Mouse (Mus musculus): ENCODE results near the gene Tob2. TPM values are rescaled to one million over a fixed set of nuclear protein-coding genes. Genes with fewer than 3 reads are reported as not detected.

The Tob2 gene
- polyA plus RNA-seq, 1 experiment: 31.6 TPM

GRCm38 (mm10) chr15:81831136-81831825, 27.3 kb downstream of the Tob2 start:
- peak overlapping the region; percentile 37; the same call in 1 of the 2 replicates for H3K27ac ChIP-seq (ENCODE audit: insufficient read depth, low read depth, low read length)
- 12% methylated on average over 24 of the region's 24 CpGs for WGBS
- TF ChIP-seq CTCF (conservative IDR thresholded peaks at IDR 0.05; ENCODE audit: insufficient read depth, insufficient read length, low read depth, low read length) (peak; percentile 95), POLR2A (IDR thresholded peaks at IDR 0.05; ENCODE audit: low read depth, low read length) (no peak)

GRCm38 (mm10) chr15:81830530-81830929, 28.1 kb downstream of the Tob2 start:
- TF ChIP-seq POLR2A (IDR thresholded peaks at IDR 0.05; ENCODE audit: low read depth, low read length) (no peak), CTCF (conservative IDR thresholded peaks at IDR 0.05; ENCODE audit: insufficient read depth, insufficient read length, low read depth, low read length) (no peak)
- peak overlapping the region; percentile 9; the same call in 1 of the 2 replicates for H3K27ac ChIP-seq (ENCODE audit: insufficient read depth, low read depth, low read length)

More at GRCm38 (mm10) chr15:81831136-81831825, 27.3 kb downstream of the Tob2 start:
- Histone ChIP-seq H3K4me3 (ENCODE audit: insufficient read depth, low read depth, low read length) (no peak overlapping the region), H3K36me3 (ENCODE audit: control insufficient read depth, insufficient read depth, low read length) (no peaks in the 10 kb centered on the region; the same call in 1 of the 2 replicates), H3K4me1 (ENCODE audit: control insufficient read depth, insufficient read depth, low read length) (peaks cover 27% of the 10 kb centered on the region), H3K27me3 (replicated peaks; ENCODE audit: control insufficient read depth, insufficient read depth, low read length) (no peaks in the 10 kb centered on the region)
- DNase-seq: peak; percentile 96

GRCm38 (mm10) chr15:81829208-81829580, 29.4 kb downstream of the Tob2 start:
- DNase-seq: no peak
- Histone ChIP-seq H3K4me1 (ENCODE audit: control insufficient read depth, insufficient read depth, low read length) (peaks cover 9% of the 10 kb centered on the region), H3K27ac (ENCODE audit: insufficient read depth, low read depth, low read length) (peak overlapping the region; percentile 14; the same call in 1 of the 2 replicates), H3K36me3 (ENCODE audit: control insufficient read depth, insufficient read depth, low read length) (peaks cover 6% of the 10 kb centered on the region), H3K4me3 (ENCODE audit: insufficient read depth, low read depth, low read length) (no peak overlapping the region), H3K27me3 (replicated peaks; ENCODE audit: control insufficient read depth, insufficient read depth, low read length) (no peaks in the 10 kb centered on the region)
- 45% methylated on average over 2 of the region's 2 CpGs for WGBS
- TF ChIP-seq POLR2A (IDR thresholded peaks at IDR 0.05; ENCODE audit: low read depth, low read length) (no peak), CTCF (conservative IDR thresholded peaks at IDR 0.05; ENCODE audit: insufficient read depth, insufficient read length, low read depth, low read length) (no peak)

More at GRCm38 (mm10) chr15:81830530-81830929, 28.1 kb downstream of the Tob2 start:
- Histone ChIP-seq H3K4me1 (ENCODE audit: control insufficient read depth, insufficient read depth, low read length) (peaks cover 23% of the 10 kb centered on the region), H3K4me3 (ENCODE audit: insufficient read depth, low read depth, low read length) (no peak overlapping the region), H3K27me3 (replicated peaks; ENCODE audit: control insufficient read depth, insufficient read depth, low read length) (no peaks in the 10 kb centered on the region), H3K36me3 (ENCODE audit: control insufficient read depth, insufficient read depth, low read length) (peaks cover 5% of the 10 kb centered on the region)
- WGBS: 78% methylated on average over 4 of the region's 4 CpGs
- DNase-seq: no peak

- TF ChIP-seq CTCF (conservative IDR thresholded peaks at IDR 0.05; ENCODE audit: insufficient read depth, insufficient read length, low read depth, low read length) (no peak), POLR2A (IDR thresholded peaks at IDR 0.05; ENCODE audit: low read depth, low read length) (no peak)
- H3K36me3 ChIP-seq (ENCODE audit: control insufficient read depth, insufficient read depth, low read length): peaks cover 9% of the 10 kb centered on the region
- DNase-seq: no peak
- H3K4me1 ChIP-seq (ENCODE audit: control insufficient read depth, insufficient read depth, low read length): peaks cover 4% of the 10 kb centered on the region
- no peak overlapping the region for H3K4me3 ChIP-seq (ENCODE audit: insufficient read depth, low read depth, low read length)
- WGBS: 70% methylated on average over 7 of the region's 7 CpGs
- H3K27me3 ChIP-seq (replicated peaks; ENCODE audit: control insufficient read depth, insufficient read depth, low read length): no peaks in the 10 kb centered on the region
- peak overlapping the region; percentile 14; the same call in 1 of the 2 replicates for H3K27ac ChIP-seq (ENCODE audit: insufficient read depth, low read depth, low read length)
These were observed 30.0 kb downstream of the Tob2 start for GRCm38 (mm10) chr15:81828426-81829207.

- no peak for DNase-seq
- WGBS: 76% methylated on average over 3 of the region's 3 CpGs
- Histone ChIP-seq H3K4me1 (ENCODE audit: control insufficient read depth, insufficient read depth, low read length) (no peaks in the 10 kb centered on the region), H3K4me3 (ENCODE audit: insufficient read depth, low read depth, low read length) (no peak overlapping the region), H3K36me3 (ENCODE audit: control insufficient read depth, insufficient read depth, low read length) (peaks cover 21% of the 10 kb centered on the region), H3K27me3 (replicated peaks; ENCODE audit: control insufficient read depth, insufficient read depth, low read length) (no peaks in the 10 kb centered on the region), H3K27ac (ENCODE audit: insufficient read depth, low read depth, low read length) (no peak overlapping the region)
- TF ChIP-seq CTCF (conservative IDR thresholded peaks at IDR 0.05; ENCODE audit: insufficient read depth, insufficient read length, low read depth, low read length): no peak
- TF ChIP-seq POLR2A (IDR thresholded peaks at IDR 0.05; ENCODE audit: low read depth, low read length): no peak
These were observed 33.8 kb downstream of the Tob2 start for GRCm38 (mm10) chr15:81824832-81825231.

GRCm38 (mm10) chr15:81822631-81823030, 36.0 kb downstream of the Tob2 start:
- no peak for DNase-seq
- Histone ChIP-seq H3K36me3 (ENCODE audit: control insufficient read depth, insufficient read depth, low read length) (peaks cover 26% of the 10 kb centered on the region), H3K27ac (ENCODE audit: insufficient read depth, low read depth, low read length) (no peak overlapping the region), H3K27me3 (replicated peaks; ENCODE audit: control insufficient read depth, insufficient read depth, low read length) (no peaks in the 10 kb centered on the region), H3K4me1 (ENCODE audit: control insufficient read depth, insufficient read depth, low read length) (no peaks in the 10 kb centered on the region), H3K4me3 (ENCODE audit: insufficient read depth, low read depth, low read length) (no peak overlapping the region)
- no peak for TF ChIP-seq CTCF (conservative IDR thresholded peaks at IDR 0.05; ENCODE audit: insufficient read depth, insufficient read length, low read depth, low read length)
- TF ChIP-seq POLR2A (IDR thresholded peaks at IDR 0.05; ENCODE audit: low read depth, low read length): no peak
- WGBS: 70% methylated on average over 3 of the region's 3 CpGs

GRCm38 (mm10) chr15:81818404-81818803, 40.2 kb downstream of the Tob2 start:
- H3K4me1 ChIP-seq (ENCODE audit: control insufficient read depth, insufficient read depth, low read length): 0 out of 2 replicates have a peak, but pooled peaks cover 3% of the 10 kb centered on the region
- no peak for DNase-seq
- H3K4me3 ChIP-seq (ENCODE audit: insufficient read depth, low read depth, low read length): no peak overlapping the region
- 91% methylated on average over 3 of the region's 3 CpGs for WGBS
- no peak overlapping the region for H3K27ac ChIP-seq (ENCODE audit: insufficient read depth, low read depth, low read length)
- TF ChIP-seq CTCF (conservative IDR thresholded peaks at IDR 0.05; ENCODE audit: insufficient read depth, insufficient read length, low read depth, low read length): no peak
- no peak for TF ChIP-seq POLR2A (IDR thresholded peaks at IDR 0.05; ENCODE audit: low read depth, low read length)
- H3K27me3 ChIP-seq (replicated peaks; ENCODE audit: control insufficient read depth, insufficient read depth, low read length): no peaks in the 10 kb centered on the region
- H3K36me3 ChIP-seq (ENCODE audit: control insufficient read depth, insufficient read depth, low read length): peaks cover 26% of the 10 kb centered on the region
